Mouse (Mus musculus) lung, postnatal 10 days (tissue): ENCODE measurements at regions not wholly inside any gene's neighbourhood (a gene's known extent, or its start where the extent isn't known, plus 50 kb on each side); places are given as distances from the start of the nearest gene placed in this dataset.
A peak's percentile ranks its signal among the peaks of the same experiment; 100 is the strongest.
"Not testable (repeated sequence)": the region's sequence is repeated elsewhere in the genome, so short reads cannot be mapped to it uniquely, and the experiment has no call there.

ENCODE experiments used
- DNase-seq: peaks from one replicate; pipeline ENCODE4 v3.0.0; 2021

DNA sequence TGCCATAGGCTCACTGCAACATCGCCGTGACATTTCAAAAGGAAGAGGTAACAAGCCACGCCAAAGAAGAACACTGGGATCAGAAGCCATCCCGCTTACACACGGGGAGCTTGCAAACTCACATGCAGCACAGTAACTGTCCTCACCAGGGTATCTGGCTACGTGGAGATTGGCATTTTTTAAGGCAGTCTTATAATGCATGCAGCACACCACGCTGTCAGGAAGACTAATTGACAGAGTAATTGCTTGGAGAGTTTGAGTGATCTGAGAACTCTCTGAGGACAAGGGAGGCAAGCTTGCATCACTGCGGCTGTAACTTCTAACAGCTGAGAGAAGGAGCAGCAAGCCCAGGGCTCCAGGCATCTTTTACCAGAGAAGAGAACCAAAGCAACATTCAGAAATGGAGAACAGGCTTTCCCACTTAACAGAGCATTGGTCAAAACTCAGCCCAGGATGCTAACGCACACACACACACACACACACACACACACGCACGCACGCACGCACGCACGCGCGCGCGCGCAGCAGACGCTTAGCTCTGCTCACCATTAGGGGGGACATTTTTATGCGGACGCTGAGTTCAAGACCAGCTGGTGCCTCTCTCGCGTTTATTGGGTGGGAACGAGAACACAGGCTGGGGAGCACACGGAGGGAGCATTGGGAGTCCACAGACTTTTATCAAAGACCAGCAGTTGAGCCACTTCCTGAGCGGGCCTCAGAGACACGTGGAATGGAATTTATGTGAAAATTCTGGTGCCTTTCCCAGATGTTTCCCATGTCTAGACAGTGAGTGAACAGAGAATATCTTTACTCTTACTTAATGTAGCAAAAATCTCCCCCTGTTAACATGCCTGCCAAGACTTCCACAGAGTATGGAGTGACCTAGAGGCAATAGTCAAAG lies 66.6 kb downstream of the 1700129C05Rik start:
- DNase-seq, result peak; percentile 48

DNA sequence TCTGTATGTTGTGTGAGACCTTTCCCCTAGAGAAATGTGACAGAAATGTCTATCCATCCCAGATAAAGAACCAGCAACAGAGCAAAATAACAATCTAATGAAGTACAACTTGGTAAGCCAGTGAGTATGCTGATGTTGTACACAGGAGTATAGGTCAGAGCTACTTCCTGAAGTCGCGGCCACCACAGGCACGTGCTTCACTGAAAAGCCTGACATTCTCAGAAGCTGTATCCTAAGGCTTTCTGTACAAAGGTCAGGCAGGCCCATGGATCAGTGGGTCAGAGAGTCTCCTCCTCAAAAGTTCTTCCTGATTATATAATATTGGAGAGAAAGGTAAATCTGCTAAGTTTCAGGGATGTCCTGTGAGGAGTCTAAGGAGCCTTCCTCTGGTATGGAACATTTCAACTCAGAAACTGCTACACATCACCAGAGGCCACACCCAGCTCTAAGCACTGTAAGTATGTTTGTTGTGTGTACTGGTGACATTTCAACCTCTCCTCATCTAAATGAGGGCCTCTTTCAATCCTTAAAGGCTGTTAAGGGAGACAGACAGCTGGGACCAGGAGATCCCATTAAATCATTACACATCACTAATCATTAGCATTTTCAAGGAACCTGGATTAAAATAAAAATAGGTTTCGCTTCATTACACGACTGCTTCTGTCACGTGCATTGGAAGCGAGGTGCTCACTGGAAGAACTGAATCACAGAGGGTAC lies 70.2 kb downstream of the 1700129C05Rik start:
- no peak for DNase-seq

DNA sequence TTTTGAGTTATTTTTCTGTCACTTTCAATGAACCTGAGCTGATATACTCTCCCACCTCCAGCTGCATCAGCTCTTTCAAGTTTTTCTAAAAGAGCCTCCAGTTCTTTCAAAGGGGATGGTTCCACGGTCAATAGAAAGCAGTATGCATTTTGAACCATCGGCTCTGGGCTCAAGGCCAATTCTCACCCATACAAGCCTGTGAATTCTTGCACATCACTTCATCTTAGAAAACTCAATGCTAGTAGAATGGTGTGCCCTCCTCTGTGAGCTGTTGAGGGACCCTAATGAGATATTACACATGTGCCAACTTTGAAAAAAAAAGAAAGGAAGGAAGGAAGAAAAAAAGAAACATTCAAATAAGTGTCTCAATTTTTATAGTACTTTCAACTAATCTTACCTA lies 72.6 kb downstream of the 1700129C05Rik start:
- no peak for DNase-seq

DNA sequence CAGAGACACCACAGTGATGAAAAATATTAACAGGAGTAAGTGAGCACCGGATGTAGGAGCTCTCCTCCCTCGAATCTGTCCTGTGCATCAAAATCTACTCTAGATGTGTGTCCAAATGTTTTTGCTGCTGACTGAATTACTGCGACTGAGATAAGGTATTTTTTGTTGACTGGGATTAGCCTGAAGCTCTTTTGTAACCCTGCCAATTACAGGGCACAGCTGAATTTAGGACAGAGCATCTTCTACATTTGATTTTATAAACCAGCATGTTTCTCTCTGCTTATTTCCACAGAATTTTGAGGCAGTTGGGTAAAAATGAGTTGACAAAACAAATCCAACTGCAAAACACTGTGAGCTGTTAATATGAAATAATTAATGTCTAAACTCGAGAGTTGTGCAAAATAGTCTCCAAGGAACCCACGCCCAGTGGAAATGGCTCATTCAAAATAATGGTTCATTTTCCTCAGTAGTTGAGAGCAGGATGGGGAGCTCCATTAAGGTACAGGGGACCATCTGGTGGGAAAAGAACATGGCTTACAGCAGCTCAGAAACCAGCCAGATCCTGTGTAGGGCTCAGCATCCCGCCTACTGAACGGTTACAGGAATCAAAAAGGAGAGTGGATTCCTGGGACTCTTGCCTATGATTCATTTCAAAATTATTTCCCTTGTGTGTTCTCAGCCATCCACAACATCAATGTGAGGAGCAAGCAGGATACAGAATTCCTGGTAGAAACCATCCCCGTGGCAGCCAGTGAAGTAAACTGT lies 76.1 kb downstream of the 1700129C05Rik start:
- DNase-seq, result no peak

DNA sequence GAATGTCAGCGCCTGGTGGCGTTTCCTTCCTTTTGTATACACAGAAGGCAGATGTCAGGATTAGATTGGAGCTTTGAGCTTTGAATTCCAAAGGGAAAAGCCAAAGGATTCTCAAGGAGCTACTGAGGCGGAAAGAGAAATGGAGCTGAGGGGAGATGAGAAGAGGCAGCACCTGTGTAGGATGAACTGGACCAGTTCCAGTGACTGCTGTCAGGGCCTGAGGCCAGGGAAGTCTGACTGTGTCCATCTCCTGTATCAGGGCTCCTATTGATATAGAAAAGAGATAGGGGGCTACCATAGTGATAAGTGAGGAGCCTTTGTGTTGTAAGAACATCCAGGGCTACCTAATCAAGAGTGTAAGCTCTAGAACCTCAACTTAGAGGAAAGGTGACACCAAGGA lies 79.5 kb downstream of the 1700129C05Rik start:
- no peak for DNase-seq

DNA sequence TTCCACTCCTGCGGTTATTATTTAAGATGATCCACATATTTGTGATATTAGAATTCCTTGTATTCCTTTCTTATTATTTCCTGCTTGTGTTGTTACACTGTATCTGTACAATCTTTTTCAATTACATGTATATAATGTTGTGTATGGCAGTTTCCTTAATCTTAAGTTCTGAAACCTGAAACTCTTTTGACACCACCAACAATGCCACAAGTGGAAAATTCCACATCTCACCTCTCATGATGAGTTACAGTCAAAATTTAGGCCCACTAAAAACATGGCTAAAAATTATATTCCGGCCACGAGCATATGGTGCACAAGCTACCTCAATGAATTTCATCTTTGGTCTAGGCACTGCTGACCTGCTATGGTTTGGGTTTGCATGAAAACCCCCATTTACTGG lies 85.9 kb downstream of the 1700129C05Rik start:
- DNase-seq, result no peak

DNA sequence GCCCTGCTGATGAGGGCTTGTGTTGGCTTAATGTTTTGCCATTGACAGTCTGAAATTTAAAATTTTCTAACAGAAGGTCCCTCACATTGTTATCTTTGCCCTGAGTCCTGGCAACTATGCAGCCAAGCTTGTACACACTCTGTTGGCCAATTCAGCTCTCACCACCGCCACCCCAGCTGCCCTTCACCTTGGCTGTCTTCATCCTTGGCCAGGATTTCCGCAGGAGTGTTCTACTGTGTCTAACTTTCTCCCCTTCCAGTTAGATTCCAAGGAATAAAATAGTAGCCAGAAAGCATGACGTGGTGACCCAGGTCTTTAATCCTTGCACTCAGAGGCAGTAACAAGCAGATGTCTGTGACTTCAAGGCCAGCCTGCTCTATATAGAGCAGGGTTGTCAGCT lies 87.4 kb downstream of the 1700129C05Rik start:
- no peak for DNase-seq

DNA sequence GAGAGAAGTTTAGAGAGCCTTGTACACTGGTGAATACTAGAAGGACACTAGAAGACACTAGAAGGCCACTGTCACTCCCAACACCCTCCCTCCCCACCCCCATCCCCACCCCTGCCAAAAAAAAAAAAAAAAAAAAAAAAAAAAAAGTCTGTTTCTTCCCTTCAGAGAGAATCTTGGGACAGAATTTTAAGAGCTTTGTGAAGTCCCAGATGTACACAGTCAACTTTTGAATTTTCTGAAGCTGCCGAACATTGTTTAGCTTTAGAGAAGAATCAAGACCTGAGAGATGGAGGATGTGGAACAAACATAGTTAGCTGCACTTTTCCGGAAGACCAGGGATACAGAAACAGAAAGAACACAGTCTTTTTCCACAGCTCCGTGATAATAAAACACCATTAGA lies 90.3 kb downstream of the 1700129C05Rik start:
- DNase-seq, result no peak

DNA sequence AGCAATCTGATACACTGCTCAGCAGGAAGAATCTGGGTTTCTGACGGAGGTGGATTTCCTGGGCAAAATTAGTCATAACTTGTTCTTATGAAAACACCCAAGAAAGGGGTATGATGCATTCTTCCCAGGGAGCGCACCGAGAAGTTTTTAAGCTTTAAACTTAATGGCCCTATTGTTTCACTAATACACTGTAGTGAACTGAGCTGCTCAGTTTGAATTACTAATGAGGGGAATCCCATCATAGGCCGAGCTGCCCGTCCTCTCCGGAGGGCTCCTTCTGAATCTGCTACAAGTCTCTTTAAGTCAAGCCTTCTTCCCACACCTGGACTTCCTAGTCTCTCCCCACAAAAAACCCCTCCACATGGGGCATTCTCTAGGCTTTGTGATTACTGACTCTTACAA lies 91.2 kb downstream of the 1700129C05Rik start:
- DNase-seq, result no peak

DNA sequence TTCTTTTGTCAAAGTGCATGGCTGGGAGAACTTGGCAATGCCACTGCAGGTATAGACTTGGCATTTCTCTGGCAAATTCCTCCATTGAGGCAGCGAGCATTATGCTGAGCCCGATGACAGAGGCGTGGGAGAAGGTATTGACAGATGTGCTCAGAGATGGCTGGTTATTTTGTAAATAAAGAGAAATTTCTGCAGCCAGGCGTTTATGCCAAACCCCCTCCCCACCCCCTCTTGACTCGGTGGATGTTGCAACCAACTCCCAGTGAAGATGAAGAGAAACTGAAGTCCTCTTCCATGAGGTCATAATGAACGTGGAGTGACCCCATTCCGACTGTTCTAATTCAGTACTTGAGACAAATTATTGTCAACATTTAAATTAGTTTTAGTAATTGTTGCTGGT lies 97.0 kb downstream of the 1700129C05Rik start:
- peak; percentile 41 for DNase-seq

DNA sequence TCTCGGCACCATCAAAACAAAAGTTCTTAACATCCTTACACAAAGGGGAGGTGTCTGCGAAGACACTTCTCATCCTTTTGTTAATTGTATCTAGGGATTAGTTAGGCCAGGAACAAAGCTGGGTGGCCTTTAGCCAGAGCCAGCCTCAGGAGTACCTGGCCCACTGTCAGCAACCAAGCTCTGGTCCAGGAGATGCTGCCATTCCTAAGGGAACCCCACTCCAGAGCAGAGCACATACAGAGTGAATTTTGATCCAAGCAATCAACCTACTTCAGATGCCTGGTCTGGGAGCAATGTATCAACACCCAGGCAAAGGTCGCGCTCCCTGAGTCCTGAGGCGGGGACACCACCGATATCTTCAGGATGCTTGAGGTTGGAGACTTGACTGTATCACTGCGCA lies 97.5 kb downstream of the 1700129C05Rik start:
- no peak for DNase-seq

DNA sequence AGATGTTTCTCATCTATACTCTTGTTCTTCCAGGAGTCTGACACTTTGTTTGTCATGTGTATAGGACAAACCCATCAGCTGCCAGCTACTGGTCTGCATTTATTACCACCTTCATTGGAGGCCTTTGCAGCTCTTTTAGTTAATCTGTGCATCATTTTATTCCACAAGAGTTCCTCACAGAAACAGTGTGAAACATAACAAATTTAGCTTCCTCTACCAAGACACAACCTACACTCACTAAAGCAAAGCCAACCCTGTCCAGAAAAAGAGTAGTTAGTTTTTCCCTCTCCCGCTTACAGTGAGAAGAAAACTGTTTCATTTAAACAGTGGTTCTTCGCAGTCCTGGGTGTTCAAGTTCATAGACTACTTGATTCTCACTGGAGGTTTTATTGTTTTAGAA lies 100.5 kb downstream of the 1700129C05Rik start:
- DNase-seq, result no peak

DNA sequence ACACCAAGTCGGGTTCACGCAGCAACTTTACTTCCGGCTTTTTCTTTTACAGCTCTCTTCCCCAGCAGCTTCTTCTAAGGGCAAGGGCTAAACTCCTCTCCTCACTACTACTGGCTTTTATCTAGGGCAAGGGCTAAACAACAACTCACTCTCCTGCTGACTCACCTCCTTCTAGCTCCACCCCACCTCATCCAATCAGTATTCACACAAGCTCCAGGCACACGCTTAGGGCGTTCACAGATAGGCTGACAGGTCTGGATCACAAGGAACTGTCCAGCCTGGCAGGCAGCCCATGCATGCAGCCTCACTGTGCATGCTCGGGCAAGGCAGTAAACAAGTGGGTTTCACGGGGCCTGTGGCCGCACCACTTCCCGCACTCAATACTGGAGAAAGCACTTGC lies 116.9 kb downstream of the 1700129C05Rik start:
- not testable (repeated sequence) for DNase-seq

DNA sequence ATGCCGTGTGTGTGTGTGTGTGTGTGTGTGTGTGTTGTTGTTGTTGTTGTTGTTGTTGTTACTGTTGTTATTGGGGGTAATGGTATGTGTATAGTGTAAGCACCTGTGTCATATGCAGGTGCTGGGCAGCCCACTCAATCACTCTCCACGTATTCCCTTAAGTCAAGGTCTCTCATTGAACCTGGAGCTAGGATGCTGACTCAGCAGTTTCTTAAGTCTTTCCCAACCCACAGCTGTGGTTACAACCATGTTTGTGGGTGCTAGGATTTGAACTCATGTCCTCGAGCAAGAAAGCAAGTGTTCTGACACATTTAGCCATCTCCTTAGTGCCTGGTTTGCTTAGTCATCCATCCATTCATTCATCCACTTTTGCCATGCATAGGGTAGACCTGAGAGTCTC lies 133.2 kb downstream of the 1700129C05Rik start:
- DNase-seq, result no peak

DNA sequence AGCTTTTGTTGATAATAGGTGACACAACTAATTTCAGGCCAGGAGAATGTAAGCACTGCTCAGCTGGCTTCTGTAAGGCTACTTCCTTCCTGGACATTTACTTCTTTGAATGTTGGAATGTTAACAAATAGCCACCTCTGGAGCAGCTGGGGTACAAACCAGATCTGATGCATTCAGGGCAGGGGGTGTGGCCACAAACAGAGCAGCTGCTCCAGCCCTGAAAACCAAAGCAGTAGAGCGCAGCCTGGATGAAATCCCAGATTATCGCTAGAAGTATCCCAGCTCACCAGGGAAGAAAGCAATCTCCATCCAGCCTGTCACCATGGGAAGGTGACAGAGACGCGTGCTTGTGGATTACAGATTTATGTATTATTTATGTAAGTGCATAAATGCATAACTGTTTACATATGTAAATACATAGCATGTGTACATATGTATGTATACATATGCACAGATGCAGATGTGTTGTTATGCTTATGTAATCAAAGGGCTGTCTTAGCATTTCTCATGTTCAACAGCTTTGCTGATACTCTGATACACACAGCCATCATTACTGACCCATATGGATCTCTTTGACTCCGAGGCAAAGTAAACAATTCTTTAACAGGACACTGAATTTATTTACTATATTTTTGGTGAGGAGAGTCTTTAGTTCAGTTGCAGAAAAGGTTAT lies 143.5 kb downstream of the 1700129C05Rik start:
- peak; percentile 67 for DNase-seq

DNA sequence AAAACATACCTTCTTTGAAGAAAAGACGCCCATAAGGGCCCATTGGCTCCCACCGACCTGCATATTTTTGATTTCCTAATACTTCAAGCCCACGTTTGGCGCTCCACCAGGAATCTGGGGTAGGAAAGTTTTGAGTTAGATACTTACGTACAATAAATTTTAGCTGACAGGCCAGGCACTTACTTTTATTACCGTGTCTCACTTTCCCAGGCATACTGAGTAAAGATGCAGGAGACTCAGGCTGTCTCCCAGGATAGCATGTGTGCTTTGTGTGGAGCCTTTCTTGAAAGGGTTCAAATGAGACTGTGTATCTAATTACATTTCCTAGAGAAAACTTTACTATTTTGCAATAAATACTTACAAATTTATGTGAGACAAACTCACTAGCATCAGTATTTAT lies 147.7 kb downstream of the 1700129C05Rik start:
- no peak for DNase-seq

DNA sequence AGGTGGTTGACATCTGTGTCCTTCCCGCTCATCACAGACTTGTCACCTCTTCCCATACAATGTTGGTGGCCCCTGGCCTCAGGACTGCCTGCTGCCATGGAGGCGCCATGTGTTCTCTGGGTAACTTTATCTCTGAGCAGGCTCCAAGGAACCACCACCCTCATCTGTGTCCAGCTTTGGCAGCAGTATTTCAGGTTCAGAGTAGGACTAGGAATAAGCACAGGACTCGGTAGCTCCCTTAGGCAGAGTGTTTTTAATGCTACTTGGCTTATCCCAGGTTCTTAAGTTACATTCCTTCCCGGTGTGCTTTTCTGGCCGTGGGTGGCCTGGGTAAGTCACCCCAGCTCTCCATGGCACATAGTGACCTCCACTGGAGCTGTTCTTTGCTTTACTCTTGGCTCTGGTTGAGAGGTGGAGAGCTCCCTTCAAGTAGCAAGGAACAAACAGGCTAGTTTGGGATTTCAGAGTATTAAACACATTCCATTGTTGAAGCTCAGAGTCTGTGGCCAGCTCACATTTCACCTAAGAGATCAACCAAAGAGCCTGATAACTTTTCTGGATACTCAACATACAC lies 153.0 kb downstream of the 1700129C05Rik start:
- DNase-seq, result peak; percentile 5

DNA sequence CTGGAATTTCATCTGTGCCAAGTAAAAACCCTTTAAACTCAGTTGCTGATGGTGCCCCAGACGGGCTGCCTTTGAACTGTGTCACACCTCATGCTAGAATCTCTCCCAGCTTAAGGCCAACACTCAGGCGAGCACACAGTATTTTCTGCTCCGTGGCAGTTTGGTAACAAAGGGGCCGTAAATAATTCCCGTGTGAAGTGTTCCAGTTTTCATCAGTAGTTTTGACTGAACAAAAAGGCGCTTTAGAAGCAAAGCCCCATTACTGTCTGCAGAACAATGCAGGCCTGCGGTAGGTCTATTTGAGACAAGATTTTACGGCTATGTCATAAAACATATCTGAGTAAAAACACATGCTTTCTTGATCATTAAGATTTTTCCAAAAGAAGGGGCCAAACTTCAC lies 155.0 kb downstream of the 1700129C05Rik start:
- no peak for DNase-seq

DNA sequence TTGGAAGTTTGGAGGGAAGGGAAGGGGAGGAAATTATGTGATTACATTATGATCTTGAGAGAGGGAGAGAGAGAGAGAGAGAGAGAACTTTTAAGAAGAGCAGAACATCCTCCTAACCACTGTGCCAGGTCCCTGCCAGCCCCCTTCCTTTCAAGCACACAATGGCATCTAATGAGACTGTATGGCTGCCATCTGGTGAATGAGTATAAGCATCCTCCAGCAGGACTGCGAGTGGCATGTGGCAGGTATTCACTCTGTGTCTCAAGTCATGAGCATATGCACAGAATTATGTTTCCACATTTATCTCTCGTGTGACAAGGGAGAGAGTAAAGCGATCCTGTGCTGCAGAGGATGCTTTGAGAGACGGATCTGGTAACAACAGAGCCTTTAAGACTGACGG lies 156.9 kb downstream of the 1700129C05Rik start:
- no peak for DNase-seq

DNA sequence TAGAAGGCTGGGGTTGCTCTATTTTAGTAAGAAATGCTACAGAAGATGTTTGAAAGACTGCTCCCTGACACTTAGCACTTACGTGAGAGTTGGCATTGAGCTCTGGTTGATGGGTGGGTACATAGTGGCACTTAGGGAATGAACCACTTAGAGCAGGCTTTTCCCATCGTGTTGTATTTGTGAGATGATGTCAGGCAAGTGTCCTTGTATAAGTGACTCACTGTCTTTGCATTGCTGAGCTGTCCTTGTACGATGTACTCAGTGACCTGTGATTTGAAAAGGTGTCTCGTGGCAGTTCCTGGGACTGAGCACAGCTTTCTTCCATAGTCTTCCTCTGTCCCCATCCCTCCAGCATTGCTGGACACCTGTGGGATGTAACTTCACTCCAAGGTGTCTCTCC lies 165.9 kb downstream of the 1700129C05Rik start:
- DNase-seq, result no peak

DNA sequence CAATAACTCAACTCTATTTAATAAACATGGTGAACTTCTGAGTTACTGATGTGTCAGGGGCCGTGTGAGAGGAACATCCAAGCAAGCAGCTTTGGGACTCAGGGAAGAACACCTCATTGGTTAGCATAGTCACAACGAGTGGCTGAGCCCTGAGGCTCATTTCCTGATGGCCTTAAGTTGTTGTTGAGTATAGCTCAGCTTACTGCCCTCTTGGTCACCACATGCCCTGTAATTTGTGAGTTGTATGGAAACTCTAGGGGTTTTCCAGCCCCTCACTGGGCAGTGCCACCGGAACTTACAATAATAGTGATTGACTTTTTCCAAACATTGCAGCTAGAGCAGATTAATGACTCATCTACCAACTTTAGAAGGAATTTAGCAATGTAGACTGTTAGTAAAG lies 173.4 kb downstream of the 1700129C05Rik start:
- DNase-seq, result no peak

DNA sequence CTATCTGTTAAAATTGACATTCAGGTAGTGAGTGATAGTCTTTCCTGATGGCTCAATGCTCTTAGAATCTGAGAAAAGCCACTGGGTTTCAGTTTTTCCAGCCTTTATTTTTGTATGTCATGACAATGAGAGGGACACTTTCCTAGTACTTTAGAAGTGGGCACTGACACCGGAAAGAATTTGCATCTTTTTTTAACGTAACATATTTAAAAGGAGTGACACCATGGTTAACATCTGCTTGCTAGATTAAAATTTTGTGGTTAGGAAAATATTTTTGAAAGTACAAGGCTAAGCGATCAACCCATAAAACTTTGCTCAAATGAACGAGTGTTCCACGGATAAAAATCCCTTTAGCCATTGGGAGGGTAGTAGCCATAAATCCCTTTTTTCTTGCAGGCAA lies 174.7 kb downstream of the 1700129C05Rik start:
- DNase-seq, result no peak

DNA sequence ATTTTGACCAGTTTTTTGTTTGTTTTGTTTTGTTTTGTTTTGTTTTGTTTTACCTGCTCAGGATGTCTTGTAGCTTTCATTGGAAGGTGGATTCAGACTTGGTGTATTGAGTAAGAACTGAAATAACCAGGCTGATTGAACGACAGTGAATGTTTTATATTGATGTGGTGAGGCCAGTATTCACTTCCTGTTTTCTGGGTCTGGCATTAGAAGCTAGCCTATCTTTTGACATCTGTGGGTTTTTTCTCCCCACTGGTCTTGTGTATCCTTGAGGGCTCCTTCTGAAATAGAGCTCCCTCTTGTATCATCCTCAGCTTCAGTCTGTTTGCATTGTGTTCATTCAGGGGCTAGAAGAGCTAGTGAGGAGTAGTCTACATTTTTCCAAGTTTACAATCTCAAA lies 175.5 kb downstream of the 1700129C05Rik start:
- no peak for DNase-seq
